Mouse (Mus musculus): ENCODE results near the gene Wipf2.

Wipf2 gene

DNA sequence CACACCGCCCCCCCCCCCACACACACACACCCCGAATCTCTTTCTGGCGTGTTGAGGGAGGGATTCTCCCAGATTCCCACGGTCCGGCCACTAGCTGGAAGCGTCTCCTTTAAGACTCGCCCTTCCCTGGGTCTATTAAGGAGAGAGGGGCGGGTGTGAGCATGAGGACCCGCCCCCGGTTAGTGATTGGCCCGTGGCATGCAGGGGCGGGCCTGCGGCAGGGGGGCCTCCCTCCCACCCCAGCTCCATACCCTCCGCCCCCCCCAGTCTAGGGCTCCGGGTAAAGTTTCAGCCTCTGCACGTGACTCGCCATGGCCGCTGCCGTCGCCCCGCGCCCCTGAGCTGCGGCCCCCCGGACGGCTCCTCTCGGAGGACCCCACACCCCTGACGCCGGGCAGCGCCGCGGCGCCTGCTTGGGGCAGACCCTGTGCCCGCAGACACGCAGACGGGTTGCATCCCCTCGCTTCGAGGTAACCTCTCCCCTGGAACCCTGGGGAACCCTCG is 74.0 kb downstream of the Wipf2 start:
- in situ Hi-C loops (cut with MboI; ENCODE audit: low pct_unique_long_range_greater_than_20kb in 1 of 2, low sequenced_read_pairs in 2 of 2, unreplicated experiment in 1 of 2): loop anchor here in 1 of 2 experiments (5.0 kb wide), 1 partner anchor 35 kb away; no protein-coding TSS in a partner anchor

GRCm38 (mm10) chr11:98937914-98938694 is 74.7 kb downstream of the Wipf2 start:
- in situ Hi-C loops (cut with MboI; ENCODE audit: low pct_unique_long_range_greater_than_20kb in 1 of 2, low sequenced_read_pairs in 2 of 2, unreplicated experiment in 1 of 2): loop anchor here in 1 of 2 experiments (5.0 kb wide), 1 partner anchor 34 kb away; no protein-coding TSS in a partner anchor

GRCm38 (mm10) chr11:98938701-98939083 is 75.3 kb downstream of the Wipf2 start:
- in situ Hi-C loops (cut with MboI; ENCODE audit: low pct_unique_long_range_greater_than_20kb in 1 of 2, low sequenced_read_pairs in 2 of 2, unreplicated experiment in 1 of 2): loop anchor here in 1 of 2 experiments (5.0 kb wide), 1 partner anchor 34 kb away; no protein-coding TSS in a partner anchor

DNA sequence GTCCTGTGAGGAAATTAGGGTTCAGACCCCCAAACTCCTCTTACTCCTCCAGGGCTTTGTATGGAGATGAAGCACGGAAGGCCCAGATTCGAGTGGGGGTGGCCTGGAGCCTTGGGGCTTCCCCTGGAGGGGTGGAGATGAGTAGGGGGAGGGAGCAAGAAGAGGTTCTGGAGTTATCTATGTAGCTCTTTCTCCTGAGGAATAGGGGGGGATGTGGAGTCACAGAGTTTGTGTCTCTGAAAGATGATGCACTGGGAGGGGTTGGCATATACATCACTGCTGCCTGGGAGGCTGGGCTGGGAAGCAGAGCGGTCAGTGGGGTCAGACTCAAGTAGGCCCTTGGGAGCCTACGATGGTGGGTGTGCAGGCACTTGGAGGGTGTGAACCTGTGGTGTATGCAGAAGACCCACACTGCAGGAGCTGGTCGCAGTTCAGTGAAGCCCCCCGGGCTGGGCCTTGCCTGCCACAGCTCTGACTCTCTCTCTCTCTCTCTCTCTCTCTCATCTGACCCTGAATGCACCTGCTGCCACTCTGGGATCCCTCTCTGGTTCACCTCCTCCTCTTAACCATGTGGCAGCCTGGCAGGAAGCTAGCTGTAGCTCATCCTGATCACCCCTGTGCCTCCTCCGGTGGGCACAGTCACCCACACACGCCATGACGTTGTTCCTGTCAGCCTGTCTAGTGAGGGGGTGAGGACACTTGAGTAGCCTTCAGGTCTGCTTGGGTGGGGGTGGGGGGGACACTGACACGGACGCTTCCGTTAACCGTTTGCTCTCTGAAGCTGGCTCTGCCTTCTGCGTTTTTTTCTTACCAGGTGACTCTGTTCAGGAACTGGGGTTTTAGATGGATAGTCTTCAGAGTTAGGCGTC is 75.9 kb downstream of the Wipf2 start:
- in situ Hi-C loops (cut with MboI; ENCODE audit: low pct_unique_long_range_greater_than_20kb in 1 of 2, low sequenced_read_pairs in 2 of 2, unreplicated experiment in 1 of 2): loop anchor here in 1 of 2 experiments (5.0 kb wide), 1 partner anchor 33 kb away; no protein-coding TSS in a partner anchor

DNA sequence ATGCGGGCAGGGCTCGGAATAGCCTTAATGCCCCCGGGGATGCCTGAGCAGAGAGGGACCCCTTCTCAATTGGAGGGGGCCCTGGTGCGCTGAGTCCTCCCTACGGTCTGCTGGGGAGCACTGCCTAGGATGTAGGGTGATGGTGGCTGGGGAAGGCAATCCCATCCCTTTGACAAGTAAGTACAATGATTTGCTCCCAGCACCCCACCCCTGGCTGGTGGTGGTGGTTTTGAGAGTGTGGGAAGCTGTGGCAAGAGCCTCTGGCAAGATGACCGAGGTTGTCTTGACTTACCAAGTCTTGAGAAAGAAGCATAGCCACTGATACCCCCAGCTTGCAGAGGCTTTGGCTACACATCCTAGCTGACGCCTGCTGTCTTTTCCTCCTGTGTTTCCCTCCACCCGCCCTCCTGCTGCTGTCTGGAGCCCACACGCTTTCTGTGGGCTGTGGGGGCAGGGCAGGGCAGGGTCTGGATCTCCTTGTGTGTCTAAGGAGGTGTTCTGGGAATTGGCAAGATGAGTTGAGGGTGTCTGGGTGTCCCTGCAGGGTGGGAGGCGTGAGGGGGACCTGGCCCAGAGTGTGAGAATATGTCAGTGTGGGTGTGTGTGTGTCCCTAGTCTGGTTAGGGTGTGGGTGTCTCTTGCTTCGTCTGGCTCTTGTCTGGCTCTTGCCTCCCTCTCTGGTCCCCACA is 76.7 kb downstream of the Wipf2 start:
- in situ Hi-C loops (cut with MboI; ENCODE audit: low pct_unique_long_range_greater_than_20kb in 1 of 2, low sequenced_read_pairs in 2 of 2, unreplicated experiment in 1 of 2): loop anchor here in 1 of 2 experiments (5.0 kb wide), 1 partner anchor 32 kb away; no protein-coding TSS in a partner anchor

DNA sequence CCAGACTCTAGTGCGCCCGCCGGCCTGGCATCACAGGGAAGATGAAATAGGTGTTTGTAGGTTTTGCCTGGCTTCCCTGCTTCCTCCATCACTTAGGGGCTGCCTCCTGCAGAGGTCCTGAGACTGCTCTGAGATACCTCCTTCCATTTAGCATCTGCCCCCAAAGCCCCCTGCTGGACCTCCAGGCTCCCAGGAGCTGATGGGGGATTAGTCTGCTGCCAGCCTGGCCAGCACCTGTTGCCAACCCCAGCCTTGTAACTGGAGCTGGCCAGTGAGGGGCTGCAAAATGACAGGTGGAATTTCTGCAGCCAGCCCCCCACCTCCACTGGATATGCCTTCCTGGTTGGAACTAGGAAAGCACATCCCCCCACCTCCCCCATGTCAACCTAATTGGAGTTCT is 77.3 kb downstream of the Wipf2 start:
- in situ Hi-C loops (cut with MboI; ENCODE audit: low pct_unique_long_range_greater_than_20kb in 1 of 2, low sequenced_read_pairs in 2 of 2, unreplicated experiment in 1 of 2): no loop called here

DNA sequence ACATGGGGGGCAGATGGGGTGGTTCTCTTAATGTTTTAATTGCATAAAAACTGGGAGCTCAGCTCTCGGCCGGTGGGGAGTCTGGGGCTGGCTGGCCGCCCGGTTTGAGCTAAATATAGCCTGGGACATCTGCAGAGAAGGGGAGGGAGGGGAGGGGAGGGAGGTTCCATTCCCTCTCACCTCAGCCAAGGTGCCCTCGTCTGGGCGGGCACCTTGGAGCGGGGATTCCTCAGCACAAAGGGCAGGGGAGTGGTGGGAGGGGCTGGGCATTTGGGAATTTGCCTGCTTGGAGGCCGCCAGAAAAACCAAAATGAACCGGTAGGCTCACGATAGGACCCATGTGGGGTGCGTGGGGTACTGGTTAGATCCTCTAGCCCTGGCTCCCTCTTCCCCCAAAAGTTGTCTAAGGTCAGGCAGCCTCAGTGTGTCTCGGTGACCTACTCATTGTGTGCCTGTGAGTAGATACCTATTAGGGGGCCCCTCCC is 77.9 kb downstream of the Wipf2 start:
- in situ Hi-C loops (cut with MboI; ENCODE audit: low pct_unique_long_range_greater_than_20kb in 1 of 2, low sequenced_read_pairs in 2 of 2, unreplicated experiment in 1 of 2): no loop called here

DNA sequence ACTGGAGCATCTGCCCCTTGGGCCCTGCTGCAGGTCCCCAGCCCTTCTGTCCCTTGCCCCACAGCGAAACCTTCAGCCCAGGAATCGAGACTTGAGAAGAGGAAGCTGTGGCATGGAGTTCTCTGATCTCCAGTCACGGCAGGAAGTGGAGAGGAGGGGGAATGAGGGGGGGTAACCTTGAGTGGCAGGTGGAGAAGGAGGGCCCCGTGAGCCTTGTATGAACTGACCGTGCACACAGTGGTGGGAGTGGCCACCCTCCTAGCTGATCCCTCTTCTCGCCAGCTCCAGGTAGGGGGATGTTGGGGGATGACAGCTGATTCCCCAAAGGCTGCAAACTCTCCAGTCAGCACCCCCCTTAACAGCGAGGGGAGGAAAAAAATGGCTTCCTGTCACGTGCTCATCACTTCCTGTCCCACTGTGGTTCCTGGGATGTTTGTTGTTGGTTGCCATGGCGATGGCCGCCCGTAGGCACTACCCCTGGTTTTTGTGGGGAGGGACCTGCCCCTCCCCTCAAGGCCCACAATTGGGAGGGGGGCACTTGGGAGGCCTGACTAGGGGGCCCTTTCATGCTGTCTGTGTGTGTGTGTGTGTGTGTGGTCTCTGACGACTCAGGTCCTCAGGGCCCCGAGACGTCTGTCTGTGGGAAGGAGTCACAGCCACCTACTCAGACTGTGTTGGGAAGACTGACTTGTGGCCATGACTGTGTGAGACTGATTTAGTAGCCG is 78.5 kb downstream of the Wipf2 start:
- in situ Hi-C loops (cut with MboI; ENCODE audit: low pct_unique_long_range_greater_than_20kb in 1 of 2, low sequenced_read_pairs in 2 of 2, unreplicated experiment in 1 of 2): no loop called here

DNA sequence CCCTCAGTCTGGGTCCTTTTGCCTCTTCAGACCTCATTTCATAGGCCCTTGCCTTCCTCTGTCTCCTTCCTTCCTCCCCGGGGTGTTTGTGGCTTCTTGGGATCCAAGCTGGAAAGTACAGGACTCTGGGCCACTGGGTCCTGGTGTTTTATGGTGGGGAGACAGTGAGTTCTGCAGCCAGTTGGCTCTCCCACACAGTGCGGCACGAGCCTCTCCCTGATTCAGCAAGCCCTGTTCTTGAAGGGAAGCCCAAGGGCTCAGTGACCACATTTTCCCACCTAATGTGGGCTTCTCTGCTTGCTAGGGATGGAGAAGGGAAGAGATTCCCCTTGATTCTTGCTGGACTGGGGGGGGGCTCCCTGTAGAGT is 79.1 kb downstream of the Wipf2 start:
- in situ Hi-C loops (cut with MboI; ENCODE audit: low pct_unique_long_range_greater_than_20kb in 1 of 2, low sequenced_read_pairs in 2 of 2, unreplicated experiment in 1 of 2): no loop called here

DNA sequence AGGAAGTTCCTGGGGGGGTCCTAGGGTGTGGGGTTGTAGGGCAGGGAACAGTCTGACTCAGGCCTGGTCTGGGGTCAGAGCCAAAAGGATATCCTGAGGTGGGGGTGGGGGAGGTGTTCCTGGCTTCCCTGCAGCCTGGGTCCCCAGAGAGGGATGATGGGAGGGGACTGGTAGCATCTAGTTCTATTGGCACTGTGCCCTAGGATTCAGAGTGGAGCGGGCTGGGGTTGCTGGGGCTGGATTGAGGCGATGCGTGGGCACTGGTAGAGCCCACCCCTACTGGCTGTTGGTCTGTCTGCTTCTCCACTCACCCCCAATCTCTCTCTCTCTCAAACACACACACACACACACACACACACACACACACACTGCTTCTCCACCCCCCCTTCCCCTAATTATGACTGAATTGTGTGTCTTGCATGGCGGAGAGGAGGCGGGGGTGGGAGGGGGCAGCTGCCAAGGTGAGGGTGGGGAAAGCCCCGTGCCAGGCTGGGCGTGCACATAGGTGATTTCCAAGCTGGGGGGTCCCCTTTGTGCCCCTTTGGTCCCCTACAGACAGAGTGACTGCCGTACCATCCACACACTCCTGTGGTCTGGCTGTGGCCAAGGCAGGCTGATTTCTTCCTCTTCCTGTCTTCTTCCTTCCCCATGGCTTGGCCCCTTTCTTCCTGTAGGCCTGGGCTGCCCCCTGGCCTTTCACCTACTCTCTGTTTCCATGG is 79.6 kb downstream of the Wipf2 start:
- in situ Hi-C loops (cut with MboI; ENCODE audit: low pct_unique_long_range_greater_than_20kb in 1 of 2, low sequenced_read_pairs in 2 of 2, unreplicated experiment in 1 of 2): no loop called here

- in situ Hi-C loops (cut with MboI; ENCODE audit: low pct_unique_long_range_greater_than_20kb in 1 of 2, low sequenced_read_pairs in 2 of 2, unreplicated experiment in 1 of 2): no loop called here
Measured at GRCm38 (mm10) chr11:98943741-98944461, 80.5 kb downstream of the Wipf2 start.

DNA sequence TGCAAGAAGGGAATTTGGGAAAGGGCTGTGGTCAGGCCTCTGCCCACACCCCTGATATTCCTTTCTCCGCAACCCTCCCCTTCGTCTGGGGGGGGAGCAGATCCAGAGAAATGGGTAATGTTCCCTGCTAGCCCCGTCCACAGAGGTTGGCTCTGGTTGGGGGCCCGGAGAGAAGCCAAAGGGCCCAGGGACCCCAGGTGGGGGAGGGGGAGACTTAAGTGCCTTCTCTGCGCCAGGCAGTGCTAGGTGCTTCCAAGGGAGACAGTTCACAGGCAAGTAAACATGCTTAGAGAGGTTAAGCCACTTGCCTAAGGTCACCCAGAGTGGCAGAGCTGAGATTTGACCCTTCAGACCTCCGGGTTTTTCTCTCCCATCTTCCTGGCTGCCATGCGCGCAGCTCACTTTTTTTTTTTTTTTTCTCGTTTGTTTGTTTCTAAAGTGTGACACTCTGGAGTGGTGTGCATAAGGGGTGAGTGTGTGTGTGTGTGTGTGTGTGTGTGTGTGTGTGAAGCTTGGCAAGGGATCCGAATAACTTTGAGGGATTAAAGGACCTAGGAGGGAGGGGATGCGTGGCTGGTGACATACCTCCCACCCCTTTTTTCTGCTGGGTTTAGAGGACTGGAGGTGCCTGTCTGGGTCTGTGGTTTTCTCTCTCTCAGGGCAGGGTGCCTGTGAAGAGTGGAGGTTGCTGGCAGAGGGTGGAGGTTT is 81.6 kb downstream of the Wipf2 start:
- in situ Hi-C loops (cut with MboI; ENCODE audit: low pct_unique_long_range_greater_than_20kb in 1 of 2, low sequenced_read_pairs in 2 of 2, unreplicated experiment in 1 of 2): no loop called here

DNA sequence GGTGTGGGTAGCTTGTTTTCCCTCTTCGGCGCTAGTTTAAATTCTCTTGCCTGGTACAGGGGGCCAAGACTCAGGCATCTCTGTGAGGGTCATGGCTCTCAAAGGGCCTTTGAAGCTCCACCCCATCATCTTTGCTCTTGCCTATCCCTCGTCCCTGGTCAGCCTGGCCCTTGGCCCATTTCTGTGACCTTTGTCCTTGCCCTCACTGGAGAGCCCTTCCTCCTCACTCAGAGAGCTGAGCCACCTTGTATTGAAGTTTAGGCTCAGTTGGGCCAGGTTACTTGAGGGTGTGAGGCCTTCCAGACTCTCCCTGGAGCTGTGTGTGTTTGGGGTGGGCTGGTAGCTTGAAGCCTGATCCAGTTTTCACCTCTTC is 82.2 kb downstream of the Wipf2 start:
- in situ Hi-C loops (cut with MboI; ENCODE audit: low pct_unique_long_range_greater_than_20kb in 1 of 2, low sequenced_read_pairs in 2 of 2, unreplicated experiment in 1 of 2): no loop called here

DNA sequence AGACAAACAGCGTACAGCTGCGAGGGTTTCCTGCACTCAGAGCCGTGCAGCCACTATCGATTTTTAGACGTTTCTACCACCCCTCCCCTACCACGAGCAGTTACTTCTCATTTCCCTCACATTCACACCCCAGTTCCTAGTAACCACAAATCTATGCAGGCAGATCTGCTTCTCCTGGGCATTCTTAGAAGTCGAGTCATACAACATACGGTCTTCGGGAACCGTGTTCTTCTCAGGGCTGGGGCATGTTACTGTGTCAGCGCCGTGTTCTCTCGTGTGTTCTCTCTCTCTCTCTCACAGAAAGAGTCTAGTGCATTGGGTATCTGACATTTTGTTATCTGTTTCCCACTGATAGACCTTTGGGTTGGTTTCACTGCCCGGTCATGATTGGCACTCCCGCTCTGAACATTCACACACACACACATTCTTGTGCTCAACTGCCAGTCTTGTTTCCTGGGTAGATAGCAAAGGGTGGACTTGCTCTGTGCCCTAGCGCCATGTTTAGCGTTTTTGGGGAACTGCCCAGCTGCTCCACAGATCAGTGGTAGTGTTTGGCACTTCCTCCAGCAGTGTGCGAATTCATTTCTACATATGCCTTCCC is 84.6 kb downstream of the Wipf2 start:
- in situ Hi-C loops (cut with MboI; ENCODE audit: low pct_unique_long_range_greater_than_20kb in 1 of 2, low sequenced_read_pairs in 2 of 2, unreplicated experiment in 1 of 2): no loop called here

DNA sequence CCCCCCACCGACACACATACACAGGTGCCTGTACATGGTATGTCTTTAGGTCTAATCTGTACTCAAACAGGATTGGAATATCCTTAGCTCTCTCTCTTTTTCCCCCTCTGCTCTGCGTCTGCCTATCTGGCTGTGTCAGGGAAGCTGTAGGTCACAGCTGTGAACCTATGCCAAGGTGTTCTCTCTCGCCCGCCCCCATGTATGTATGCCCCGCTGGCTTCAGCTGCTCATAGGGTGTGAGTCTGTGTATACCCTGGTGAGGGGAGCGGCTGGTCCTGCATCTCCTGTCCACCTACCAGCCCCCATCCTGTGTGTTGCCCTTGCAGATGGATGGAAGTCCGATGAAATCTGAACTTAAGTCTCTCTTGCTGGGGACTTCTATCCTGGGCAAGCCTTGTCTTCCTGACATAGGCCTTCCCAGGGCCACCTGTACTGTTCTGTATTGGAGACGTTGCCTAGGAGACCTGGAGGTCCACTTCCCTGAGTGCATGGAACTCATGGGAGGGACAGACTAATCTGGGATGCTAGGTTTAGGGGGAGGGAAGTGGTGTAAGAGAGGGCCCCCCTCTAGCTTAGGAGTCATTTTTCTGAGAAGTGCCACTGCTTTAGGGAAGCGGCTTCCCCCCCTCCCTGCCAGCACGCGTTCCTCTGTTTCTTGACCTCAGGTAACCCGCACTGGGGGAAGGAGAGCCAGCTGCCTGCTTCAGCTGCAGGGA is 86.0 kb downstream of the Wipf2 start:
- in situ Hi-C loops (cut with MboI; ENCODE audit: low pct_unique_long_range_greater_than_20kb in 1 of 2, low sequenced_read_pairs in 2 of 2, unreplicated experiment in 1 of 2): no loop called here

Data from mouse embryonic stem cell (cell line).